ENCODE assay signal across 15 mouse cellular contexts in the genomic region with DNA sequence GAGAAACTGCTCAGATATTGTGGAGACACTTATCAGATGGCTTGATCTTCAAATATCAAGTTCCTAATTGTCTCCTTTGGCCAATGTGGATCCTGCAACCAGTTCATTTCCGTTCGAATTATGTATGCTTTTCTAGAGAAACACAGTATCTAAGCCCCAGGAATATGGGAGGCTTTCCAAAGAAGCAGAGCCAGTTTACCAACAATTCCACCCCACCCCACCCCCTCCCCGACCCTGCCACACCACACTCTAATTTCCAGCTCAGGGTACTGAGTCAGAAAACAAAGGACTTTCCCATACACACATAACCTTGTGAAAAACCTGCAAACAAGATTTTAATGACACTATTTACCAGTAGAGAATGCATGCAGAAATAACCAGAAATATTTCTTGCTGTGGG.
A peak's percentile ranks its signal among the peaks of the same experiment; 100 is the strongest.
DNase-seq lines count a peak whose midpoint lies in the region; ATAC-seq and TF ChIP-seq lines count a peak whose summit lies in the region.
"Had no signal": no experiment of that assay in that cellular context is flagged by ENCODE, and none has a peak within 500 bp of the region (broad histone marks: within the 10 kb centered on the region; RNA-seq: fewer than 3 reads in every experiment).

No protein-coding gene starts in this region.

- H3K36me3 ChIP-seq in hindbrain, postnatal 0 days (ENCODE audit: insufficient read depth, low read length) = no peaks in the 10 kb centered on the region
- no peaks in the 10 kb centered on the region for H3K36me3 ChIP-seq in intestine, postnatal 0 days (ENCODE audit: control insufficient read depth, insufficient read depth)
- H3K36me3 ChIP-seq: limb, embryonic 15.5 days; liver, embryonic 15.5 days; midbrain, embryonic 10.5 days had no signal

- WGBS in hindbrain, postnatal 0 days = 34% methylated on average over 3 of the region's 3 CpGs
- 87% methylated on average over 3 of the region's 3 CpGs for WGBS in intestine, postnatal 0 days

- H3K27me3 ChIP-seq in hindbrain, postnatal 0 days (ENCODE audit: insufficient read depth, low read length) = no peaks in the 10 kb centered on the region
- H3K27me3 ChIP-seq in intestine, postnatal 0 days (replicated peaks; ENCODE audit: control insufficient read depth, insufficient read depth, low read length) = no peaks in the 10 kb centered on the region
- H3K27me3 ChIP-seq: limb, embryonic 15.5 days; liver, embryonic 15.5 days had no signal

- no peak overlapping the region for H3K4me3 ChIP-seq in gastrocnemius, adult 2 months
- no peak overlapping the region for H3K4me3 ChIP-seq in hindbrain, postnatal 0 days (ENCODE audit: low read length)
- no peak overlapping the region for H3K4me3 ChIP-seq in intestine, postnatal 0 days (ENCODE audit: low read depth, low read length)
- H3K4me3 ChIP-seq: limb, embryonic 15.5 days; liver, embryonic 15.5 days; midbrain, embryonic 10.5 days had no signal

- intact Hi-C loops in gastrocnemius, adult 2 months (cut with DNase I) = no loop called here

- H3K4me1 ChIP-seq in hindbrain, postnatal 0 days (ENCODE audit: insufficient read depth, low read length) = no peaks in the 10 kb centered on the region; the same call in 1 of the 2 replicates
- H3K4me1 ChIP-seq in intestine, postnatal 0 days (replicated peaks; ENCODE audit: control insufficient read depth, insufficient read depth, low read length) = no peaks in the 10 kb centered on the region
- H3K4me1 ChIP-seq: liver, embryonic 15.5 days had no signal

- no peaks in the 10 kb centered on the region for H3K9me3 ChIP-seq in hindbrain, postnatal 0 days (ENCODE audit: low read length)
- no peaks in the 10 kb centered on the region for H3K9me3 ChIP-seq in intestine, postnatal 0 days (ENCODE audit: control insufficient read depth)
- H3K9me3 ChIP-seq: limb, embryonic 15.5 days; liver, embryonic 15.5 days; midbrain, embryonic 10.5 days had no signal

- TF ChIP-seq CTCF in gastrocnemius, adult 2 months (IDR thresholded peaks at IDR 0.05) = no peak
- no peak for TF ChIP-seq CTCF in hindbrain, postnatal 0 days (IDR thresholded peaks at IDR 0.05; ENCODE audit: low read depth)
- no peak for TF ChIP-seq CTCF in intestine, postnatal 0 days (IDR thresholded peaks at IDR 0.05; ENCODE audit: low read depth)

- ATAC-seq in hindbrain, postnatal 0 days = peak; percentile 55; the same call in 1 of the 2 replicates
- ATAC-seq in erythroid progenitor cell, adult 5-6 weeks (replicated peaks; ENCODE audit: low FRiP score, poor library complexity, severe bottlenecking) = no peak
- ATAC-seq in intestine, postnatal 0 days = no peak

- no peak for DNase-seq in gastrocnemius, adult 2 months
- no peak for DNase-seq in gastrocnemius, adult 8-10 months (ENCODE audit: low spot score in 2 of 2)
- DNase-seq in Muller cell, postnatal 12 days (ENCODE audit: inconsistent ontology term) = peak; percentile 91
- peak; percentile 39 for DNase-seq in brain, adult 2 months (ENCODE audit: low read depth, low spot score)
- DNase-seq in hindbrain, postnatal 0 days (ENCODE audit: low spot score) = peak; percentile 50
- DNase-seq: embryo, embryonic 11 days; layer of hippocampus, postnatal 36 days; right cerebral cortex, adult 18-20 months had no signal

- no peak overlapping the region for H3K9ac ChIP-seq in hindbrain, postnatal 0 days (replicated peaks; ENCODE audit: low read length)
- no peak overlapping the region for H3K9ac ChIP-seq in intestine, postnatal 0 days (ENCODE audit: low read depth, low read length)
- H3K9ac ChIP-seq: limb, embryonic 15.5 days; liver, embryonic 15.5 days had no signal

- no peak overlapping the region for H3K4me2 ChIP-seq in hindbrain, postnatal 0 days (ENCODE audit: low read depth, low read length)
- no peak overlapping the region for H3K4me2 ChIP-seq in intestine, postnatal 0 days (replicated peaks; ENCODE audit: low read depth)
- H3K4me2 ChIP-seq: limb, embryonic 15.5 days; liver, embryonic 15.5 days had no signal

- H3K27ac ChIP-seq in gastrocnemius, adult 2 months = peak overlapping the region; percentile 71
- peak overlapping the region; percentile 36; the same call in 1 of the 2 replicates for H3K27ac ChIP-seq in hindbrain, postnatal 0 days
- no peak overlapping the region for H3K27ac ChIP-seq in intestine, postnatal 0 days (ENCODE audit: low read depth, low read length)
- H3K27ac ChIP-seq: limb, embryonic 15.5 days; liver, embryonic 15.5 days; macrophage; midbrain, embryonic 10.5 days; stomach, postnatal 0 days had no signal

Comparison
In these comparisons a context has a peak if more than half of its experiments do, and no peak if none do; other contexts are left out.
1. DNase-seq: peak in Muller cell, postnatal 12 days (single experiment), brain, adult 2 months (single experiment) and hindbrain, postnatal 0 days (single experiment); none in gastrocnemius, adult 2 months (single experiment) and gastrocnemius, adult 8-10 months (0 of 2).